Mouse (Mus musculus) stomach, embryonic 16.5 days (tissue): ENCODE measurements around the gene Spata16. TPM values are rescaled to one million over a fixed set of nuclear protein-coding genes. Genes with fewer than 3 reads are reported as not detected.

Source experiments
- ATAC-seq: fragments of 200-750 bp; cut with Nextera tagmentation; 2 replicates; pipeline ENCODE4 v1.8.0; 2017; ENCODE audit warnings: moderate number of reproducible peaks, moderate TSS enrichment; ENCODE audit not compliant: insufficient read depth, low FRiP score
- H3K27ac ChIP-seq: fragments of 300-500 bp; sonication (generic); 2 replicates; pipeline ENCODE4 v1.5.1; 2014; ENCODE audit warnings: low read length
- H3K27me3 ChIP-seq: fragments of 300-500 bp; sonication (generic); 2 replicates; pipeline ENCODE4 v1.6.1; 2014; ENCODE audit warnings: low read length, control low read depth, mixed read lengths; ENCODE audit not compliant: control insufficient read depth, insufficient read depth
- H3K36me3 ChIP-seq: fragments of 300-500 bp; sonication (generic); 2 replicates; pipeline ENCODE4 v1.6.1; 2014; ENCODE audit warnings: low read length; ENCODE audit not compliant: control insufficient read depth, insufficient read depth
- H3K4me1 ChIP-seq: fragments of 300-500 bp; sonication (generic); 2 replicates; pipeline ENCODE4 v1.6.1; 2014; ENCODE audit warnings: low read length, control low read depth, mixed read lengths; ENCODE audit not compliant: control insufficient read depth, insufficient read depth
- H3K4me2 ChIP-seq: fragments of 300-500 bp; sonication (generic); 2 replicates; pipeline ENCODE4 v1.6.1; 2014; ENCODE audit warnings: low read depth, low read length, mixed read lengths
- H3K4me3 ChIP-seq: fragments of 300-500 bp; sonication (generic); replicated peaks from 2 replicates; pipeline ENCODE4 v1.5.1; 2014; ENCODE audit warnings: mild to moderate bottlenecking, low read length
- H3K9ac ChIP-seq: fragments of 300-500 bp; sonication (generic); 2 replicates; pipeline ENCODE4 v1.6.1; 2014; ENCODE audit warnings: low read length
- H3K9me3 ChIP-seq: fragments of 300-500 bp; sonication (generic); replicated peaks from 2 replicates; pipeline ENCODE4 v1.6.1; 2016; ENCODE audit warnings: low read length, control low read depth; ENCODE audit not compliant: control insufficient read depth
- WGBS: fragments of 180-500 bp; shearing (Covaris S2); extraction: QIAGEN DNeasy Blood & Tissue Kit; methylation state at CpG from one replicate; pipeline ENCODE4 v1.1.7; 2014; 5-methylcytosine and 5-hydroxymethylcytosine counted together
- polyA plus RNA-seq: library from polyadenylated mRNA; unstranded; fragments of >200 nt; fragmentation: Nextera tagmentation; extraction: Ambion mirVana; gene quantifications from 2 replicates; pipeline ENCODE4 v1.2.1, GENCODE M21; 2015

Gene Spata16
- polyA plus RNA-seq, 1 experiment from 2014 or later = not detected

GRCm38 (mm10) chr3:26850691-26851563 is 213.5 kb downstream of the Spata16 start:
- H3K9ac ChIP-seq = no peak overlapping the region
- H3K4me3 ChIP-seq = no peak overlapping the region
- H3K27me3 ChIP-seq = no peaks in the 10 kb centered on the region
- H3K4me1 ChIP-seq = no peaks in the 10 kb centered on the region
- ATAC-seq = no peak
- no peaks in the 10 kb centered on the region for H3K9me3 ChIP-seq
- H3K36me3 ChIP-seq = no peaks in the 10 kb centered on the region
- no peak overlapping the region for H3K4me2 ChIP-seq
- 71% methylated on average over 9 of the region's 9 CpGs for WGBS
- H3K27ac ChIP-seq = no peak overlapping the region

- Histone ChIP-seq H3K4me3 (no peak overlapping the region), H3K27ac (no peak overlapping the region), H3K4me1 (no peaks in the 10 kb centered on the region), H3K9ac (no peak overlapping the region), H3K4me2 (no peak overlapping the region), H3K36me3 (no peaks in the 10 kb centered on the region), H3K27me3 (no peaks in the 10 kb centered on the region), H3K9me3 (no peaks in the 10 kb centered on the region)
- no peak for ATAC-seq
- WGBS = 79% methylated on average over 5 of the region's 5 CpGs
Measured at GRCm38 (mm10) chr3:26853557-26853956, 216.1 kb downstream of the Spata16 start.

- Histone ChIP-seq H3K27ac (no peak overlapping the region), H3K9ac (no peak overlapping the region), H3K9me3 (no peaks in the 10 kb centered on the region), H3K27me3 (no peaks in the 10 kb centered on the region), H3K4me3 (no peak overlapping the region), H3K4me2 (no peak overlapping the region), H3K36me3 (no peaks in the 10 kb centered on the region), H3K4me1 (no peaks in the 10 kb centered on the region)
- no peak for ATAC-seq
- 64% methylated on average over 2 of the region's 2 CpGs for WGBS
Measured at GRCm38 (mm10) chr3:26874706-26875105, 237.3 kb downstream of the Spata16 start.

GRCm38 (mm10) chr3:26877291-26877690 is 239.9 kb downstream of the Spata16 start:
- WGBS = 78% methylated on average over 2 of the region's 2 CpGs
- H3K36me3 ChIP-seq = no peaks in the 10 kb centered on the region
- H3K27me3 ChIP-seq = no peaks in the 10 kb centered on the region
- no peaks in the 10 kb centered on the region for H3K4me1 ChIP-seq
- ATAC-seq = no peak
- no peak overlapping the region for H3K4me3 ChIP-seq
- no peak overlapping the region for H3K4me2 ChIP-seq
- no peak overlapping the region for H3K9ac ChIP-seq
- H3K27ac ChIP-seq = no peak overlapping the region
- H3K9me3 ChIP-seq = no peaks in the 10 kb centered on the region

- Histone ChIP-seq H3K27me3 (no peaks in the 10 kb centered on the region), H3K36me3 (no peaks in the 10 kb centered on the region), H3K9me3 (no peaks in the 10 kb centered on the region), H3K4me2 (no peak overlapping the region), H3K4me3 (no peak overlapping the region), H3K9ac (no peak overlapping the region), H3K27ac (no peak overlapping the region), H3K4me1 (no peaks in the 10 kb centered on the region)
- no peak for ATAC-seq
- 75% methylated on average over 1 of the region's 1 CpGs for WGBS
Measured at GRCm38 (mm10) chr3:26916607-26917006, 279.2 kb downstream of the Spata16 start.

- no peak overlapping the region for H3K4me3 ChIP-seq
- no peak overlapping the region for H3K27ac ChIP-seq
- H3K4me1 ChIP-seq = no peaks in the 10 kb centered on the region
- 52% methylated on average over 7 of the region's 7 CpGs for WGBS
- H3K9ac ChIP-seq = no peak overlapping the region
- H3K36me3 ChIP-seq = no peaks in the 10 kb centered on the region
- H3K27me3 ChIP-seq = no peaks in the 10 kb centered on the region
- no peak overlapping the region for H3K4me2 ChIP-seq
- H3K9me3 ChIP-seq = no peaks in the 10 kb centered on the region
- no peak for ATAC-seq
Measured at GRCm38 (mm10) chr3:26920986-26921385, 283.6 kb downstream of the Spata16 start.

- no peak overlapping the region for H3K9ac ChIP-seq
- H3K9me3 ChIP-seq = no peaks in the 10 kb centered on the region
- no peak overlapping the region for H3K4me3 ChIP-seq
- no peaks in the 10 kb centered on the region for H3K4me1 ChIP-seq
- H3K27me3 ChIP-seq = no peaks in the 10 kb centered on the region
- no peak for ATAC-seq
- no peak overlapping the region for H3K4me2 ChIP-seq
- H3K27ac ChIP-seq = no peak overlapping the region
- H3K36me3 ChIP-seq = no peaks in the 10 kb centered on the region
- WGBS = 76% methylated on average over 2 of the region's 2 CpGs
Measured at GRCm38 (mm10) chr3:26921576-26921975, 284.2 kb downstream of the Spata16 start.

- 80% methylated on average over 5 of the region's 5 CpGs for WGBS
- Histone ChIP-seq H3K9me3 (no peaks in the 10 kb centered on the region), H3K36me3 (no peaks in the 10 kb centered on the region), H3K4me3 (no peak overlapping the region), H3K4me2 (no peak overlapping the region), H3K9ac (no peak overlapping the region), H3K27me3 (no peaks in the 10 kb centered on the region), H3K27ac (no peak overlapping the region), H3K4me1 (no peaks in the 10 kb centered on the region)
- ATAC-seq = no peak
Measured at GRCm38 (mm10) chr3:26923391-26923790, 286.0 kb downstream of the Spata16 start.

- no peaks in the 10 kb centered on the region for H3K9me3 ChIP-seq
- no peak overlapping the region for H3K9ac ChIP-seq
- H3K36me3 ChIP-seq = no peaks in the 10 kb centered on the region
- ATAC-seq = no peak
- H3K27ac ChIP-seq = no peak overlapping the region
- no peaks in the 10 kb centered on the region for H3K27me3 ChIP-seq
- H3K4me3 ChIP-seq = no peak overlapping the region
- WGBS = 13% methylated on average over 3 of the region's 3 CpGs
- no peak overlapping the region for H3K4me2 ChIP-seq
- H3K4me1 ChIP-seq = no peaks in the 10 kb centered on the region
Measured at GRCm38 (mm10) chr3:26924212-26924611, 286.8 kb downstream of the Spata16 start.
